Mouse (Mus musculus) c-Kit-positive CD71-positive TER-119-positive erythroid progenitor cells, embryonic 14.5 days (primary cell): ENCODE data around the gene Abcb8.

ENCODE experiments used
- DNase-seq: peaks from one replicate; pipeline ENCODE4 v3.0.0-alpha.2; 2013; ENCODE audit warnings: low spot score

The Abcb8 gene

DNA sequence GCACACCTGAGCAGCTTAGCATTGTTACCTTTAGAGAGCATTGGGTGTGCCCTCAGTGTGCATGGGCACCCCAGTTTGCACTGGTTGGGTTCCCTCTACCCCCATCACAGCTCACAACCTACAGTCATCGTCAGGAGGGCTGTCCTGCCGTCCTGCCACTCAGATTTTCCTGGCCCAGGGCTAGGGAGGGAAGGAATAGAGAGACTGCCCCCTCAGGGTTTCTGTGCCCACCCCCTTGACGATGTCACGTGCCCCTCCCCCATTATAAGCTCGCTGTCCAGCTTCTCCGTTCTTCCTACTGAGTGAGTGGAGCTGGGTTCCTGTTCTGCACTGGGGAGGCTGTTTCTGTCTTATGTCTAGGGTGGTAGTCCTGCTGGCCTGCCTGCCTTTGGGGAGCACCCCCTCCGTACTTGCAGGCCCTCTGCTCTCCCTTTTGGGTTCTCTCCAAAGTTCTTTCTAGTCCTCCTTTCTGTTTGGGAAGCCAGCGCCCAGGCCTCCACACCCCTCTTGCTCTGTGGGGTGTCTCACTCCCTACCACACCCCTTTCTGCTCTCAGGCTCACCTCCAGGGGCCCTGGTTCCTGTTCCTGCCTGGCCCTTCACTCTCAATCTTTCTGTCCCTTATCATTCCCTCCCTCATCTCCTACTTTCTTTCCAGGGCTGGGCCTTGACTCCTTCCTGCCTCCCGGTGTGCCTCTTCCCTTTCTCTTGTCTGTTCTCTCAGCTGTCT lies 33.3 kb downstream of the Abcb8 start:
- no peak for DNase-seq

DNA sequence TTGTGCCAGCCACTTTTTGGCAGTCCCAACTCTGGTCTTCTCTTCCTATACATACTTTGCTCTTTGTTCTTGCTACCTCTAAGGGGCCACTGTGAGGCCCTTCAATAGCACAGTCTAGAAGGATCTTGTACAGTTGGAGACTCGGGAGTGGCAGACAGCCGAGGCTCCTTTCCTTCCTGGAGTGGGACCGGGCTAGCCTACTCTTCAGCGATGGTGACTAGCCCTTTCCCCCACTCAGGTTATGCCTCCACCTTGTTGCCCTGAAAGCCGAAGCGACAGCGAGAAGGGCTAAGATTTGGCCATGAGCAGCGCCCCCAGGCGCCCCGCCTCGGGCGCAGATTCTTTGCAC lies 33.8 kb downstream of the Abcb8 start:
- no peak for DNase-seq

DNA sequence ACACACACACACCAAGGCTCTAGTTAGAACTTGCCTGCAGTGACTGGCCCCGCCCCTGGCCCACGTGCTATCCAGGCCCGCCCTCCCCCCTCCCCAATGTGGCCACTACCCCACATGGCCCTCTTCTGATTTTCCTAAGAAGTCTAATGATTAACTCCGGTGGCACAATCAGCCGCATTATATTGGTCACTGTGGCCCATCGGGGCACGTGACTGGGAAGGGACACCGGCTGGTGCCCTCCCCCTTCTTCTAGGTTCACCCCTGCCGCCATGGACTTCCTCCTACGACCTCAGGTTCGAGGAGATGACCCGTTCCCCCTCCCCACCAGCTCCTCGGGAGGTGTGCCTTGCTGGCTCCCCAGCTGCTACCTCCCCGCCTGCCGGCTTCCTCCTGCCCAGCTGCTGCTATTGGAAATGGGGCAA lies 34.5 kb downstream of the Abcb8 start:
- no peak for DNase-seq

- DNase-seq: no peak
Measured at GRCm38 (mm10) chr5:24428596-24428995, 35.1 kb downstream of the Abcb8 start.

DNA sequence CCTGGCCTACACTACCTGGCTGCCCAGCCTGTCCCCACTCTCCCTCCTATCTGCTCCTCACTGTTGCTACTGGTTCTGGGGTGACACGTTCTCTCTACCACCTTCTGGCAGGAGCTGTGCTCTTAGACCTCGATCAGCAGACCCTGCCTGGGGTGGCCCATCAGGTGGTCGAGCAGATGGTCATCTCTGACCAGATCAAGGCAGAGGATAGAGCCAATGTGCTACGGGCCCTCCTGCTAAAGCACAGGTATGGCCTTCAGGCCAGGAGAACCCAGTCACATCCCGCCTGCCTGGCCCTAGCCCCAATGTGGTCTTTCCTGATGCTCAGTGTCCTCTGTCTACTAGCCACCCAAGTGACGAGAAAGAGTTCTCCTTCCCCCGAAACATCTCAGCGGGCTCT lies 40.5 kb downstream of the Abcb8 start:
- no peak for DNase-seq

DNA sequence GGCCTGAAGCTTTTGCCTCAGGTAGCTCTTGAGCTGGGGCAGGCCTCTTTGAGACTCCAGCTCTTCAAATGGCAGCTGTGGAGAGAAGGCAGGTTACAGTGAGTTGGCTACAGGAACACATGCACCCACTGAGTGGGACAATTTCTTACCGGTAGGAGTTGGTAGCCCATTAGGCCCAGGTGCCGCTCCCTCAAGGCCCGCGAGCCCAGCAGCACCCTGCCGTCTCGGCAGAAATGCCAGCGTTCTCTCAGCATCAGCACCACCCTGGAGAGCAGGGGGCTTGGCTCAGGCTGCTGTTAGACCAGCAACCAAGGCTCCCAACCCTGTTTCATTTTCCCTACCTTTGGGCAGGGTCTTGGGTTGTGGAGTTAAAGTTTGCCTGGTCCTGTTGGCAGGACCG lies 47.7 kb downstream of the Abcb8 start:
- DNase-seq: no peak

DNA sequence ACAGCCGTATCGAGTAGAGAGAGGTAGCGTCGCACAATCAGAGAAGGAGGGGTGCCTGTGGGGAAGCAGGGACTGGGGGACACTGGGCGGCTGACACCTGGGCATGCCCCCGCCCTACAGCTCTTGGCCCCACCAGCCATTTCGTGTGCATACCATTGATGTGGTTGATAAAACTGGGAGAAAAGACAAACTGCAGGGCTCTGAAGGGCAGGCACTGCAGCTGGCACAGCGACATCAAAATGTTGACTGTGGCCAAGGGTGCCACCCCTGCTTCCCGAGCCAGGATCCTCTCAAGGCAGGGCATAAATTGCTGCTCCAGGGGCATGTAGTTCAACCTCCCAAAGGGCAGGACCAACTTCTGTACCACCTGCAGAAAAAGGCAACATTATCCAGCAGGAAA lies 48.6 kb downstream of the Abcb8 start:
- no peak for DNase-seq

DNA sequence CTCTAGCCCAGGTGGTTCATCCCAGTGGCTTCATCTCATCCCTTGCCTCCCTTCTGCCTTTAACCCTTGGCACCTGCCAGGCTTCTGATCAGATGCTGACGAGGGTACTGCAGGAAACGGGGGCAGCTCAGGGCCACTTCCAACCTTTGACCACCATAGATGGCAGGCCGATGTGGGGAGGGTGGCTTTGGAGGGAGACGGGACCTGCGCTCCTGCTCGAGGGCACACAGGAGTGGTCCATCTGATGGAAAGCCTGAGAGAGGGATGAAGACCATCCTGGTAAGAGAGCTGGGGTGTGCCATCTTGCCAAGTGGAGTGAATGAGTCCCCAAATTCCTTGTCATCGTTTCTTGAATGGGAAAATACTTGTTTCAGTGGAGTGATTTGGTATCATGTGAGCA lies 49.7 kb downstream of the Abcb8 start:
- no peak for DNase-seq

GRCm38 (mm10) chr5:24443927-24444326 lies 50.5 kb downstream of the Abcb8 start:
- DNase-seq: no peak

DNA sequence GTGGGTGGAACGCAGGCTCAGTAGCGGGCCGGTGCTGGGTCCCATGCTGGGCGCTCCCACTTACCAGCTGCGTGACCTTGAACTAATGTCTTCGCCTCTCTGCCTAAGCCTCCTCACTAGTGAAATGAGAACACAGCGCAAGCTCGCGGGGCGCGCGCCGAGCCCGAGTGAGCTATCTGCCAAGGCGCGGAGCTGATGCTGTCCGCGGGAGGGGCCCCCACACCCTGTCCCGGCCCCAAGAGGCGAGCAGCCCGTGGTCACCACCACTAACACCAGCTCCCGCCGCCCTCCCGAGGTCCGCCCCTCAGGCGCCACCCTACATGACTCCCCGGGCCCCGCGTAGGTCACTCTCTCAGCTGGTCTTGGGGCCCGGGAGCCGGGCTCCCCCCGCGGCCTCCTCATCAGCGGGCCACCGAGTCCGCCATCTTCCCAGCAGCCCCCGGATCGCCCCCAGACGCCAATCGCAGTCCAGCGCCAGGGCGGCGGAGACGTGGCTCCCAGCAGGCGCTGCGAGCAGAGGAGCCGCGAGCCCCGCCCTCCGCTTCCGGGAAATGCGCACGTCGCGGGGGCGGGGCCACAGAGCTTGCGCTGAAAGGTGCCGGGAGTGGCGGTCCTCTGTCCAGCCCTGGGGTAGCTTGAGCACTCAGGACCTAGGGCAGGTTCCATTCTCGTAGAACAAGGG lies 51.4 kb downstream of the Abcb8 start, which contains the start of gene Fastk:
TSS of gene Fastk (minus strand) at position 542 of the 682 bp plus-strand sequence.
- DNase-seq: peak; percentile 90

GRCm38 (mm10) chr5:24445428-24446080 lies 52.1 kb downstream of the Abcb8 start:
- DNase-seq: no peak

- DNase-seq: no peak
Measured at GRCm38 (mm10) chr5:24446630-24447029, 53.2 kb downstream of the Abcb8 start.

DNA sequence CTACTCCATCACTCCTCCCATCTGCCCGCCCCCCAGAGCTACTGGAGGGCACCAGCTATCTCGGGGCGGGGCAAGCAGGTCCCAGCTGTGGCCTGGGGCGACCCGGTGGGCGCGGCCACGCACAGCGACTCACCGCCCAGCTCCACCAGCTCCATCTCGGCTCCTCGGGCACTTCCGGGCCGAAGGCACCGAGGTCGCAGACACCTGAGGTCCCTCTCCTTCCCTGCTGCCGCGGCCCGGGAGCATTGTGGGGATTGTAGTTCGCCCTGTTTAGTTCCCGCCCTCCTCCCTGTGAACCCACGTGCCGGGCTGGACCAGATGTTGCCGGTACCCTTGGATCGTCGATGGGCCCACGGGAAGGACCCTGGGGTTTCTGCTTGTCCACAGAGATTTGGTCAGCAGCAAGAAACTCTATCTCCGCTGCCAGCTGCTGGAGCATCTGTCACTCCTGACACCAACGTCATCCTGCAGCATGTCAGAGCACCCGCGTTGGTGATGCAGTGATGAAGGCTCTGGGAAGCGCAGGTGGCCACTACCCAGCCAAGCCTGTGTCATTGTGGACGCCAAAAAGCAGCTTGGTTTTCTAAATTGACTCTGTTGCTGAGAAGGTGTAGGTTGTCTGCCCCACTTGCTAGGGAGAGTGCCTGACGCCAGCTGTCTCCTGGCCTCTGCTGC lies 54.3 kb downstream of the Abcb8 start, which contains the start of gene Tmub1:
TSS of gene Tmub1 (minus strand) at position 231 of the 675 bp plus-strand sequence.
- DNase-seq: peak; percentile 73

DNA sequence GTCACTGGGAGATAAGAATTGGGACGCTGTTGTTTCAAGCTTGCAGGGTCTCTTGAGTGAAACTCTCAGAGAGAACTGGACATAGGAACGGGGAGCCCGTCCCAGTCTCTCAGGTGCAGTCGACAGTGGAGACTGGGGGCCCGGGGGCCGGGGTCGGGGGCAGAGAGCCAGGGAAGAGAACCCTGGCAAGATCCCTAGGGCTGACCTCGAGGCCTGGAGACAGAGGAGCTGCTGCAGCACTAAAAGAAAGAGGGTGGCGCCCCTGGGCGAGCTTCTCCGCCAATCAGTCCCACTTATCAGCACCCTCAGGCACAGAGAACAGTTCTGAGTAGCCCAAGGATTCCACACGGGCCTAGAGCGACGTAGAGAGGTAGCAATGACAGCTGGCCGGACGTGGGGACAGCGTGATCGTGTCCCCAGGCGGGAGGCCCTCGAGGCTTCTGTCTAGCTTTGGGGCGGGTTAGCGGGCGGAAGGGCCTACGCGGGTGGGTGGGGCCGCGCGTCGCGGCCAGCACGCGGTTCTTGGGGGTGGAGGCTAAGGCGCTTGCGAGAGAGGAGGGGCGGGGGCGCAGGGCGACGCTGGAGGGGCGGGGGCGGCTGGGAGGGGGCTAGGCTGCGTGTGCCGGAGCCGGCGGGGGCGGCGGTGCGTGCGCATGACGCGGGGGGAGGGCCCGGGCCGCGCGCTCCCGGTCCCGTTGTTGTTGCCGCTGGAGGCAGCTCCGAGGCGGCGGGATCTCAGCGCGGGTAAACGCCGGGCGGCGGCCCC lies 58.0 kb downstream of the Abcb8 start:
- DNase-seq: peak; percentile 75

DNA sequence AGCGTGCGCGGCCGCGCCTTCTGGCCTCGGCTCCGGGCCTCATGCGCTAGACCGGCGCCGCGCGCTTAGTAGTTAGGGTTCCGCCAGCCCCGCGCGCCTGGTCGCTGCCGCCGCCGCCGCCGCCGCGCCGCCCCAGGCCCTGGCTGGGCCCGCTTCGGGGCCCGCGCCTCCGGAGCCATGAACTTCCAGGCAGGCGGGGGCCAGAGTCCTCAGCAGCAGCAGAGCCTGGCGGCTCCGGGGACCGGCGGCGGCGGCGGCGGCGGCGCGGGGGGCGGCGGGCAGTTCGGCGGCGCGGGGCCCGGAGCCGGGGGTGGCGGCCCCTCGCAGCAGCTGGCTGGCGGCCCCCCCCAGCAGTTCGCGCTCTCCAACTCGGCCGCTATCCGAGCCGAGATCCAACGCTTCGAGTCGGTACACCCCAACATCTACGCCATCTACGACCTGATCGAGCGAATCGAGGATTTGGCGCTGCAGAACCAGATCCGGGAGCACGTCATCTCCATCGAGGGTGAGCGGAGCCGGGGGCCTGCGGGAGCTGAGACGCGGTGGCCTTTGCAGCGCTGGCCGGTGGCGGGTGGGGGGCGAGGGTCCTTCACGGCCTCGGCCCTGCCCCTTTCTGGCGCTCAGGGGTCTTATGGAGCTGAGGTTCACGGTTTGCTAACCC lies 58.7 kb downstream of the Abcb8 start, which contains the start of gene Agap3:
TSS of gene Agap3 (plus strand) at position 148 of the 661 bp plus-strand sequence.
- peak; percentile 32 for DNase-seq

- DNase-seq: peak; percentile 37
Measured at GRCm38 (mm10) chr5:24452691-24453233, 59.3 kb downstream of the Abcb8 start.

DNA sequence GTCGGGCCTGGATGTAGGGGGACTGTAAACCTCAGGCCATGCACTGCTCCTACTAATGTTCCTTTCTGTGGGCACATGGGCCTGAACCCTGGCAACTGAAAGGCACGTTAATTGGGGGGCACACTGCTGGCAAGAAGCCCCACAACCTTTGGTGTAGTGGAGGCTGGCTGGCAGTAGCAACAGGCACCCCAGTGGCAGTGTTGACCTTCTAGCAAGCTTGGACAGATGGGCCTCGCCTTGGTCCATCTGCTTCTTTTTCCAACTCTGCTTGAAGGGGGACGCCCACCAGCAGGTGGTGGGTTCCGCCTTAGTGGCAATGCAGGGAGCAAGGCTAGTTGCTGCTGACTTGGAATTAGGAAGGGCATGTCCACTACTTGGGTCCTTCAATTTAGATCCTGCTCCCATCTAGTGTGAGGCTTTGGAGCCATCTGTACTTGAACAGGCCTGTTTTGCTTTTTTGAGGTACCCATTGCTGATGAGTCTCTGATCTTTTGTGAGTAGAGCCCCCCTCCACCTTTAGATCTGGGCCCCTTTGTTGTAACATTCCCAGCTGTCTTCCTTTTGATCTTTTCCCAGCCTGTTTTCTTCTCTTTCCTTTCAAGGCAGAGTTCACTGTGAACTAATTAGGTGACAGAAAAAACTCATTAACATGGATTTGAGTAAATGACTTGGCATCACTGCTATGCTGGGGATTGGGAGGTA lies 60.0 kb downstream of the Abcb8 start:
- DNase-seq: no peak

DNA sequence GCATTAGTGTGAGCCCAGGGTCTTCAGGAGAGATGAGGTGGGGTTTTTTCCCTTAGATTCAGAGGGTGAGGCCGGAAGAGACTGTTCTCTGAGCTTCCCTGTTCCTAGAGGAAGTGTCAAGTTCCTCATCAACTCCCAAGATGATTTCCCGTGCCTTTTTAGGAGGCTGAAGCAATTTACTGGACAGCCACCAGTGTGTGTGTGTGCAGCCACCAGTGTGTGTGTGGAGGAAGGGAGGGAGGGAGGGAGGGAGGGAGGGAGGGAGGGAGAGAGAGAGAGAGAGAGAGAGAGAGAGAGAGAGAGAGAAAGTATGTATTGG lies 60.5 kb downstream of the Abcb8 start:
- DNase-seq: no peak

DNA sequence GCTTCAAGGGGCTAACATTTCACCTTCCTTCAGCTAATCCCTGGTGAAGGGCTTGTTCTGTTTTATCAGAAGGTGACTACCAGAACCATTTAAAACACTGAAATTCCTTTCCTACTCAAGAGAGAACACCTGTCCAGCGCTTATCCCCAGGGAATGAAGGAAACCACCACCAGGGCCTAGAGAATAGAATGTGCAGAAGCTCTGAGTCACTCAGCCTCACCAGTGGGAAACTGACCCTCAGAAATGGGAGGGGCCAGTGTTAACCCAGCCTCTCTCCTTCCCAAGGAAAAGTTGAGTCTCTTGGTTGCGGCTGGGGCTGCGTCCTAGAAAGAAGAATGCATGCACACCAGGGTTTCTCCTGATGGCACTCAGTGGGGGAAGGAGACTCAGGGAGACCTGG lies 61.6 kb downstream of the Abcb8 start:
- DNase-seq: no peak

DNA sequence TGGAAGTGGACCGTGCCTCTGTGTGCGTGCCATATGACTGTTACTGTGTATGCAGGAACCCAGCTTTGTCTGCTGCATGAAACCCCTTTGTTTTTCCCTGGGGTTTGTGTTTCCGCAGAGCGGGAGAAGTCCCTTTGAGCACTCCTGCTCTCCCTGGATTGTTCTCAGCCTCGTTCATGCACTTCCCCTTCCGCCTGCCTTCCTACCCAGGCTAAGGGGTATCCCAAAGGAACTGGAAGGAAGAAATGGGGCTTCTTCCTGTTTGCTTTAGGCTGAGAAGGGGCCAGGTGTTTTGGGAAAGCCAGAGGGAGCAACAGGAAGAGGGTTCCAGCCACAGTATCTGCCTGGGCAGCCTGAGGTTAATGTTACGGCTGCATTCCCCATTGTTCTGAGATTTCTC lies 62.1 kb downstream of the Abcb8 start:
- DNase-seq: no peak
